Mouse (Mus musculus) hindbrain, embryonic 12.5 days (tissue): ENCODE measurements around the gene Azgp1. TPM values are rescaled to one million over a fixed set of nuclear protein-coding genes. Genes with fewer than 3 reads are reported as not detected.
"Not testable (repeated sequence)": the region's sequence is repeated elsewhere in the genome, so short reads cannot be mapped to it uniquely, and the experiment has no call there.

Experiments
- ATAC-seq: fragments of 200-750 bp; cut with Nextera tagmentation; 2 replicates; pipeline ENCODE4 v1.8.0; 2017; ENCODE audit warnings: moderate TSS enrichment; ENCODE audit not compliant: low FRiP score
- H3K27ac ChIP-seq: fragments of 300-500 bp; sonication (generic); 2 replicates; pipeline ENCODE4 v1.5.1; 2016; ENCODE audit warnings: mild to moderate bottlenecking
- H3K27me3 ChIP-seq: fragments of 300-500 bp; sonication (generic); 2 replicates; pipeline ENCODE4 v1.6.1; 2016; ENCODE audit warnings: mild to moderate bottlenecking
- H3K36me3 ChIP-seq: fragments of 300-500 bp; sonication (generic); 2 replicates; pipeline ENCODE4 v1.6.1; 2016; ENCODE audit warnings: mild to moderate bottlenecking
- H3K4me1 ChIP-seq: fragments of 300-500 bp; sonication (generic); 2 replicates; pipeline ENCODE4 v1.6.1; 2016
- H3K4me2 ChIP-seq: fragments of 300-500 bp; sonication (generic); replicated peaks from 2 replicates; pipeline ENCODE4 v1.6.1; 2016; ENCODE audit warnings: mild to moderate bottlenecking
- H3K4me3 ChIP-seq: fragments of 300-500 bp; sonication (generic); 2 replicates; pipeline ENCODE4 v1.5.1; 2016; ENCODE audit warnings: mild to moderate bottlenecking
- H3K9ac ChIP-seq: fragments of 300-500 bp; sonication (generic); 2 replicates; pipeline ENCODE4 v1.6.1; 2016; ENCODE audit warnings: mild to moderate bottlenecking, moderate library complexity
- H3K9me3 ChIP-seq: fragments of 300-500 bp; sonication (generic); replicated peaks from 2 replicates; pipeline ENCODE4 v1.6.1; 2016; ENCODE audit warnings: mild to moderate bottlenecking
- WGBS: fragments of 180-500 bp; shearing (Covaris S2); methylation state at CpG from one replicate; pipeline ENCODE4 v1.1.7; 2016; 5-methylcytosine and 5-hydroxymethylcytosine counted together
- polyA plus RNA-seq: library from polyadenylated mRNA; unstranded; fragments of >200 nt; fragmentation: Nextera tagmentation; extraction: Ambion mirVana; gene quantifications from 2 replicates; pipeline ENCODE4 v1.2.1, GENCODE M21; 2016

Azgp1 gene
- polyA plus RNA-seq, 1 experiment from 2014 or later, result not detected

DNA sequence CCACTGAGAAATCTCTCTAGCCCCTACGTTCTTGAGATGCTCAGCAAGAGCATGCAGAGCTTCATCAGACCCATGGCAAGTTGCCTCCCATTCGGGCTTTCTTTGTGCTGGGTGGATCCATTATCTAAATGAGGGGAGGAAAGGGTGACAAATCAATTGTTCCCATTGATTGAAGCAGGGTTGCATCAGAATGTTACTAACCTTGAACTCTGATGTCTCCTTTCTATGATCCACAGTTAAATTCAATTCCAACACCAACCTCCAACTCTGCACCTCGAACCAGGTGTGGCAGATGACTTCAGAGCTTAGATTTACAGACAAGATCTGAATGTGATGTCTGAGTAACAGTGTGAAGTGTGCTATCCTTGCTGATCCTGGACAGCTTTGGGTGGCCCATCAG, 6.6 kb upstream of the Azgp1 start:
- H3K9me3 ChIP-seq, result no peaks in the 10 kb centered on the region
- ATAC-seq, result no peak
- no peaks in the 10 kb centered on the region for H3K4me1 ChIP-seq
- H3K4me2 ChIP-seq, result no peak overlapping the region
- no peak overlapping the region for H3K27ac ChIP-seq
- no peak overlapping the region for H3K4me3 ChIP-seq
- no peaks in the 10 kb centered on the region for H3K36me3 ChIP-seq
- H3K9ac ChIP-seq, result no peak overlapping the region
- WGBS, result 57% methylated on average over 3 of the region's 3 CpGs
- no peaks in the 10 kb centered on the region for H3K27me3 ChIP-seq

GRCm38 (mm10) chr5:137975434-137975833, 5.9 kb upstream of the Azgp1 start:
- no peak for ATAC-seq
- H3K36me3 ChIP-seq, result no peaks in the 10 kb centered on the region
- WGBS, result 58% methylated on average over 1 of the region's 1 CpGs

GRCm38 (mm10) chr5:137977291-137977690, 4.0 kb upstream of the Azgp1 start:
- Histone ChIP-seq H3K27me3 (no peaks in the 10 kb centered on the region), H3K4me2 (no peak overlapping the region), H3K9ac (no peak overlapping the region), H3K4me3 (no peak overlapping the region), H3K27ac (no peak overlapping the region), H3K4me1 (no peaks in the 10 kb centered on the region), H3K36me3 (no peaks in the 10 kb centered on the region), H3K9me3 (no peaks in the 10 kb centered on the region)
- ATAC-seq, result no peak
- 52% methylated on average over 1 of the region's 1 CpGs for WGBS

More at GRCm38 (mm10) chr5:137975434-137975833, 5.9 kb upstream of the Azgp1 start:
- H3K4me1 ChIP-seq, result no peaks in the 10 kb centered on the region
- no peak overlapping the region for H3K9ac ChIP-seq
- no peaks in the 10 kb centered on the region for H3K27me3 ChIP-seq
- no peak overlapping the region for H3K4me2 ChIP-seq
- H3K4me3 ChIP-seq, result no peak overlapping the region
- H3K27ac ChIP-seq, result no peak overlapping the region
- no peaks in the 10 kb centered on the region for H3K9me3 ChIP-seq

DNA sequence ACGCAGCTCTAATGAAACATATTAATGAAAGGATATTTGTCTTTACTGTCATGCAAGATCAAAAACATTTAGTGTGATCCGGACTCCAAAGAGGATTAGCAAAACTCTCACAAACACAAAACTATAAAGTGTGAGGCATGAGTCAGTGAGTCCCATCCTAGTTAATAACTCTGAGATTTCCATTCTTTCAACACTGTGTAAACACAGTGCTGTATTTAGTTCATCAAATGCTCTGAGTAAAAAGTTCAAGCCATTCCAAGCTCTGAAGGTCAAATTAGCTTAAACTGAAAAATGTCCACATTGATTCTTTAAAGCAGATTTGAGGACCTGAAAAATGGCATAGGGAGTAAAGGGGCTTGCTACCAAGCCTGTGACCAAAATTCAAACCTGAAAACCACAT, 2.2 kb upstream of the Azgp1 start:
- H3K4me1 ChIP-seq, result no peaks in the 10 kb centered on the region
- no peaks in the 10 kb centered on the region for H3K36me3 ChIP-seq
- no peaks in the 10 kb centered on the region for H3K27me3 ChIP-seq
- no peak overlapping the region for H3K4me3 ChIP-seq
- H3K9ac ChIP-seq, result no peak overlapping the region
- no peak overlapping the region for H3K4me2 ChIP-seq
- 79% methylated on average over 2 of the region's 2 CpGs for WGBS
- no peak overlapping the region for H3K27ac ChIP-seq
- ATAC-seq, result no peak
- H3K9me3 ChIP-seq, result no peaks in the 10 kb centered on the region

GRCm38 (mm10) chr5:137986351-137986750, 5.0 kb downstream of the Azgp1 start:
- H3K36me3 ChIP-seq, result no peaks in the 10 kb centered on the region
- 85% methylated on average over 1 of the region's 1 CpGs for WGBS
- ATAC-seq, result no peak

DNA sequence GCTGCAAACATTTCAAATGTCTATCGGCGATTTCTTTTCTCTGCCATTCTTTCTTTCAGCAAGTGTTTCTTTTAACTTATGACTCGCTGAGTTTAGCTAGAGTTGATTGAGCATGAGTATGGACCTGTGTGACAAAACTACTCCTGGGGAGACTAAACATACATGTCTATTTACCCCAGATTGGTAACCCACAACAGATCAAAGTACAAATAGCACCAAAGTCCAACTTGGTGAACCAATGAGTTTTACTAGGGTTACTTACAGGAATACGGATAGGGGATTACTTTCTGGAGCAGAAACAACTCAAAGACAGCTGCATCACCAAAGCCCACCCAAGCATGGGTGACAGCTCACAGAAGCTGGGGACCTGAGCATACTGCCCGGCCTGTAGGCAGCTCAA, 28.1 kb downstream of the Azgp1 start:
- WGBS, result 94% methylated on average over 5 of the region's 5 CpGs
- no peak overlapping the region for H3K4me2 ChIP-seq

More at GRCm38 (mm10) chr5:137986351-137986750, 5.0 kb downstream of the Azgp1 start:
- Histone ChIP-seq H3K27me3 (no peaks in the 10 kb centered on the region), H3K4me1 (no peaks in the 10 kb centered on the region), H3K27ac (no peak overlapping the region), H3K9ac (no peak overlapping the region), H3K4me3 (no peak overlapping the region), H3K9me3 (no peaks in the 10 kb centered on the region), H3K4me2 (no peak overlapping the region)

GRCm38 (mm10) chr5:138012382-138012781, 31.1 kb downstream of the Azgp1 start:
- Histone ChIP-seq H3K9me3 (no peaks in the 10 kb centered on the region), H3K27me3 (no peaks in the 10 kb centered on the region), H3K27ac (no peak overlapping the region), H3K9ac (no peak overlapping the region), H3K4me3 (no peak overlapping the region), H3K4me2 (no peak overlapping the region), H3K36me3 (no peaks in the 10 kb centered on the region), H3K4me1 (no peaks in the 10 kb centered on the region)
- no peak for ATAC-seq
- WGBS, result 92% methylated on average over 5 of the region's 5 CpGs

More for the DNA sequence above, 28.1 kb downstream of the Azgp1 start:
- ATAC-seq, result no peak
- Histone ChIP-seq H3K9ac (no peak overlapping the region), H3K4me3 (no peak overlapping the region), H3K4me1 (no peaks in the 10 kb centered on the region), H3K27ac (no peak overlapping the region), H3K9me3 (no peaks in the 10 kb centered on the region), H3K36me3 (no peaks in the 10 kb centered on the region), H3K27me3 (no peaks in the 10 kb centered on the region)

GRCm38 (mm10) chr5:138016530-138016929, 35.2 kb downstream of the Azgp1 start:
- no peaks in the 10 kb centered on the region for H3K9me3 ChIP-seq
- no peak overlapping the region for H3K4me2 ChIP-seq
- no peak for ATAC-seq
- no peak overlapping the region for H3K4me3 ChIP-seq
- no peak overlapping the region for H3K9ac ChIP-seq
- H3K36me3 ChIP-seq, result no peaks in the 10 kb centered on the region
- no peak overlapping the region for H3K27ac ChIP-seq
- no peaks in the 10 kb centered on the region for H3K27me3 ChIP-seq
- WGBS, result 95% methylated on average over 2 of the region's 2 CpGs
- H3K4me1 ChIP-seq, result no peaks in the 10 kb centered on the region

- H3K27me3 ChIP-seq, result no peaks in the 10 kb centered on the region
- H3K4me3 ChIP-seq, result no peak overlapping the region
- H3K36me3 ChIP-seq, result no peaks in the 10 kb centered on the region
- H3K9me3 ChIP-seq, result no peaks in the 10 kb centered on the region
- no peak for ATAC-seq
- no peaks in the 10 kb centered on the region for H3K4me1 ChIP-seq
- H3K4me2 ChIP-seq, result no peak overlapping the region
- H3K27ac ChIP-seq, result no peak overlapping the region
- no peak overlapping the region for H3K9ac ChIP-seq
Observed at GRCm38 (mm10) chr5:138016997-138017396, 35.7 kb downstream of the Azgp1 start.

DNA sequence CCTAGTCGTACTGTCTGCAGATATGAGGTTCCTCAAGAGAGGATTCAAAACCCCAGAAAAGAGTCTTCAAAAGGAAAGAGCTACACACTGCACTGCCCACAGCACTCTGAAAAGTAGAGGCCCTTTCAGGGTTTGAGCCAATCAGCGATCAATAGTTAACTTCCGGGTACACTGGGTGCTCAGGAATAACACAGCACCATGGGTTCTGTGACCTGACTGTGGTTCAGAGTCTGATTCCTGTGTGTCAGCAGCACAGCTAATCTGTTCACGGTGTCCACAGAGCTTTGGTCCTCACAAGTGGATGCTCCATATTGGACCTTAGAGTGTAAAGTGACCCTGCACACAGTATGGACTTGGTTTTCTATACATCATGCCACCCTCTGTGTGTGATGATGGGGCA, 38.3 kb downstream of the Azgp1 start:
- H3K9ac ChIP-seq, ATAC-seq, H3K27me3 ChIP-seq, H3K4me3 ChIP-seq, H3K4me2 ChIP-seq, H3K9me3 ChIP-seq, H3K36me3 ChIP-seq, H3K4me1 ChIP-seq, H3K27ac ChIP-seq: not testable (repeated sequence)
- WGBS, result 95% methylated on average over 4 of the region's 4 CpGs

DNA sequence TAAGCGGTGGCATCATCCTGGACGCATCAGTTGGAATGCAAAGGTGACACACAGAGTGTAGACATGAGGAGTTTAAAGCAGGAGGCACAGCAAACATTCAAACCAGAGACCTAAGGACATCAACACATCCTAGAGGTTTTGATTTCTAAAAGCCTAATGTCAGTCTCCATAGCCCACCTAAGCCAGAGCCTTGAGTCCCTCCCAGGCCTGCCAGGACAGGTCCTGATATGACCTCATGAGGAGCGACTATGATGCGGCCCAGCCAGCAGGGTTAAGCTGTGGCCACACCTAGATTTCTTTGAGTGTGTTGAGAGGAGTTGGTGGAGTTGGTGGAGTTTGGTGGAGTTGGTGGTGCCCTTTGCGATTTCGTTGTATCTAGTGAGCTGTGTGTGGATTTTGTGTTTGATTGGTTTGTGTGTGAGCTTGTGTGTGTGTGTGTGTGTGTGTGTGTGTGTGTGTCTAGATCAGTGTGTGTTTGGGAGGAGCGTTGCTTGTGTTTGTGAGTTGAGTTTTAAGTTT, 39.7 kb downstream of the Azgp1 start, which contains the start of the genes Smok3a and Smok3b:
Gene Smok3a, plus strand, starts transcription at position 301 of the 519 bp plus-strand sequence.
Gene Smok3b, plus strand, starts transcription at position 469 of the 519 bp plus-strand sequence.
- H3K27ac ChIP-seq, H3K9me3 ChIP-seq, H3K4me3 ChIP-seq, H3K9ac ChIP-seq, ATAC-seq, H3K27me3 ChIP-seq, H3K36me3 ChIP-seq, H3K4me2 ChIP-seq, H3K4me1 ChIP-seq: not testable (repeated sequence)
- 83% methylated on average over 3 of the region's 7 CpGs for WGBS
